Mouse (Mus musculus): ENCODE data around the gene Lpin3. TPM values are rescaled to one million over a fixed set of nuclear protein-coding genes. Genes with fewer than 3 reads are reported as not detected.

Gene Lpin3
- polyA plus RNA-seq, 1 experiment from 2014 or later, result 1.1 TPM

GRCm38 (mm10) chr2:160932325-160932724 lies 51.9 kb downstream of the Lpin3 start:
- no peak overlapping the region for H3K27ac ChIP-seq (ENCODE audit: low read depth, low read length)
- WGBS, result 77% methylated on average over 8 of the region's 8 CpGs
- no peaks in the 10 kb centered on the region for H3K9me3 ChIP-seq (ENCODE audit: control insufficient read depth, low read length)
- H3K4me1 ChIP-seq (replicated peaks; ENCODE audit: control insufficient read depth, insufficient read depth, low read length), result no peaks in the 10 kb centered on the region
- H3K4me2 ChIP-seq (ENCODE audit: low read depth, low read length, severe bottlenecking), result no peak overlapping the region
- no peak overlapping the region for H3K9ac ChIP-seq (ENCODE audit: low read length)
- H3K36me3 ChIP-seq (ENCODE audit: control insufficient read depth, insufficient read depth, low read length), result no peaks in the 10 kb centered on the region
- no peak for ATAC-seq (replicated peaks; ENCODE audit: low FRiP score)
- no peak overlapping the region for H3K4me3 ChIP-seq (ENCODE audit: low read depth, low read length)
- DNase-seq (ENCODE audit: low spot score), result no peak
- no peaks in the 10 kb centered on the region for H3K27me3 ChIP-seq (ENCODE audit: control insufficient read depth, insufficient read depth, low read length)

GRCm38 (mm10) chr2:160932981-160933380 lies 52.5 kb downstream of the Lpin3 start:
- H3K27me3 ChIP-seq (ENCODE audit: control insufficient read depth, insufficient read depth, low read length), result no peaks in the 10 kb centered on the region
- ATAC-seq (replicated peaks; ENCODE audit: low FRiP score) (no peak), DNase-seq (ENCODE audit: low spot score) (no peak)
- H3K9ac ChIP-seq (ENCODE audit: low read length), result no peak overlapping the region
- H3K4me2 ChIP-seq (ENCODE audit: low read depth, low read length, severe bottlenecking), result no peak overlapping the region
- H3K4me1 ChIP-seq (replicated peaks; ENCODE audit: control insufficient read depth, insufficient read depth, low read length), result no peaks in the 10 kb centered on the region
- 80% methylated on average over 3 of the region's 3 CpGs for WGBS
- H3K4me3 ChIP-seq (ENCODE audit: low read depth, low read length), result no peak overlapping the region
- H3K27ac ChIP-seq (ENCODE audit: low read depth, low read length), result no peak overlapping the region
- no peaks in the 10 kb centered on the region for H3K9me3 ChIP-seq (ENCODE audit: control insufficient read depth, low read length)
- H3K36me3 ChIP-seq (ENCODE audit: control insufficient read depth, insufficient read depth, low read length), result no peaks in the 10 kb centered on the region

GRCm38 (mm10) chr2:160933890-160934289 lies 53.4 kb downstream of the Lpin3 start:
- H3K36me3 ChIP-seq (ENCODE audit: control insufficient read depth, insufficient read depth, low read length), result no peaks in the 10 kb centered on the region
- WGBS, result 61% methylated on average over 5 of the region's 5 CpGs
- no peak for ATAC-seq (replicated peaks; ENCODE audit: low FRiP score)

GRCm38 (mm10) chr2:160934451-160934850 lies 54.0 kb downstream of the Lpin3 start:
- H3K9me3 ChIP-seq (ENCODE audit: control insufficient read depth, low read length), result no peaks in the 10 kb centered on the region
- ATAC-seq (replicated peaks; ENCODE audit: low FRiP score) (no peak), DNase-seq (ENCODE audit: low spot score) (no peak)
- H3K4me1 ChIP-seq (replicated peaks; ENCODE audit: control insufficient read depth, insufficient read depth, low read length), result no peaks in the 10 kb centered on the region
- H3K27ac ChIP-seq (ENCODE audit: low read depth, low read length), result no peak overlapping the region
- WGBS, result 82% methylated on average over 4 of the region's 4 CpGs
- no peak overlapping the region for H3K9ac ChIP-seq (ENCODE audit: low read length)
- H3K4me2 ChIP-seq (ENCODE audit: low read depth, low read length, severe bottlenecking), result no peak overlapping the region
- H3K4me3 ChIP-seq (ENCODE audit: low read depth, low read length), result no peak overlapping the region
- H3K36me3 ChIP-seq (ENCODE audit: control insufficient read depth, insufficient read depth, low read length), result no peaks in the 10 kb centered on the region
- H3K27me3 ChIP-seq (ENCODE audit: control insufficient read depth, insufficient read depth, low read length), result no peaks in the 10 kb centered on the region

More at GRCm38 (mm10) chr2:160933890-160934289, 53.4 kb downstream of the Lpin3 start:
- no peaks in the 10 kb centered on the region for H3K27me3 ChIP-seq (ENCODE audit: control insufficient read depth, insufficient read depth, low read length)
- DNase-seq (ENCODE audit: low spot score), result no peak
- no peak overlapping the region for H3K4me3 ChIP-seq (ENCODE audit: low read depth, low read length)
- H3K4me1 ChIP-seq (replicated peaks; ENCODE audit: control insufficient read depth, insufficient read depth, low read length), result no peaks in the 10 kb centered on the region
- no peak overlapping the region for H3K9ac ChIP-seq (ENCODE audit: low read length)
- H3K9me3 ChIP-seq (ENCODE audit: control insufficient read depth, low read length), result no peaks in the 10 kb centered on the region
- no peak overlapping the region for H3K27ac ChIP-seq (ENCODE audit: low read depth, low read length)
- H3K4me2 ChIP-seq (ENCODE audit: low read depth, low read length, severe bottlenecking), result no peak overlapping the region

- 74% methylated on average over 17 of the region's 17 CpGs for WGBS
- Histone ChIP-seq H3K4me2 (ENCODE audit: low read depth, low read length, severe bottlenecking) (no peak overlapping the region), H3K27me3 (ENCODE audit: control insufficient read depth, insufficient read depth, low read length) (no peaks in the 10 kb centered on the region), H3K4me3 (ENCODE audit: low read depth, low read length) (no peak overlapping the region), H3K4me1 (replicated peaks; ENCODE audit: control insufficient read depth, insufficient read depth, low read length) (no peaks in the 10 kb centered on the region), H3K36me3 (ENCODE audit: control insufficient read depth, insufficient read depth, low read length) (no peaks in the 10 kb centered on the region), H3K9ac (ENCODE audit: low read length) (no peak overlapping the region), H3K27ac (ENCODE audit: low read depth, low read length) (no peak overlapping the region), H3K9me3 (ENCODE audit: control insufficient read depth, low read length) (no peaks in the 10 kb centered on the region)
- no peak for ATAC-seq (replicated peaks; ENCODE audit: low FRiP score)
- no peak for DNase-seq (ENCODE audit: low spot score)
These were observed 60.6 kb downstream of the Lpin3 start for GRCm38 (mm10) chr2:160940930-160941709.

- Histone ChIP-seq H3K27me3 (ENCODE audit: control insufficient read depth, insufficient read depth, low read length) (no peaks in the 10 kb centered on the region), H3K4me3 (ENCODE audit: low read depth, low read length) (no peak overlapping the region), H3K36me3 (ENCODE audit: control insufficient read depth, insufficient read depth, low read length) (no peaks in the 10 kb centered on the region), H3K9ac (ENCODE audit: low read length) (no peak overlapping the region), H3K27ac (ENCODE audit: low read depth, low read length) (no peak overlapping the region), H3K4me1 (replicated peaks; ENCODE audit: control insufficient read depth, insufficient read depth, low read length) (no peaks in the 10 kb centered on the region), H3K4me2 (ENCODE audit: low read depth, low read length, severe bottlenecking) (no peak overlapping the region), H3K9me3 (ENCODE audit: control insufficient read depth, low read length) (no peaks in the 10 kb centered on the region)
- ATAC-seq (replicated peaks; ENCODE audit: low FRiP score), result no peak
- 65% methylated on average over 3 of the region's 3 CpGs for WGBS
- DNase-seq (ENCODE audit: low spot score), result no peak
These were observed 62.0 kb downstream of the Lpin3 start for GRCm38 (mm10) chr2:160942443-160942842.

GRCm38 (mm10) chr2:160951595-160951994 lies 71.1 kb downstream of the Lpin3 start:
- Histone ChIP-seq H3K36me3 (ENCODE audit: control insufficient read depth, insufficient read depth, low read length) (peaks cover 11% of the 10 kb centered on the region), H3K9me3 (ENCODE audit: control insufficient read depth, low read length) (no peaks in the 10 kb centered on the region), H3K27me3 (ENCODE audit: control insufficient read depth, insufficient read depth, low read length) (no peaks in the 10 kb centered on the region), H3K4me1 (replicated peaks; ENCODE audit: control insufficient read depth, insufficient read depth, low read length) (no peaks in the 10 kb centered on the region), H3K27ac (ENCODE audit: low read depth, low read length) (no peak overlapping the region), H3K4me2 (ENCODE audit: low read depth, low read length, severe bottlenecking) (no peak overlapping the region), H3K9ac (ENCODE audit: low read length) (no peak overlapping the region), H3K4me3 (ENCODE audit: low read depth, low read length) (no peak overlapping the region)
- 82% methylated on average over 4 of the region's 4 CpGs for WGBS
- DNase-seq (ENCODE audit: low spot score) (no peak), ATAC-seq (replicated peaks; ENCODE audit: low FRiP score) (no peak)

- no peaks in the 10 kb centered on the region for H3K27me3 ChIP-seq (ENCODE audit: control insufficient read depth, insufficient read depth, low read length)
- H3K9ac ChIP-seq (ENCODE audit: low read length), result no peak overlapping the region
- no peaks in the 10 kb centered on the region for H3K4me1 ChIP-seq (replicated peaks; ENCODE audit: control insufficient read depth, insufficient read depth, low read length)
- WGBS, result 91% methylated on average over 7 of the region's 7 CpGs
- H3K36me3 ChIP-seq (ENCODE audit: control insufficient read depth, insufficient read depth, low read length), result peaks cover 11% of the 10 kb centered on the region
- no peak overlapping the region for H3K27ac ChIP-seq (ENCODE audit: low read depth, low read length)
- no peak overlapping the region for H3K4me2 ChIP-seq (ENCODE audit: low read depth, low read length, severe bottlenecking)
- H3K9me3 ChIP-seq (ENCODE audit: control insufficient read depth, low read length), result no peaks in the 10 kb centered on the region
- H3K4me3 ChIP-seq (ENCODE audit: low read depth, low read length), result no peak overlapping the region
- DNase-seq (ENCODE audit: low spot score), result no peak
- no peak for ATAC-seq (replicated peaks; ENCODE audit: low FRiP score)
These were observed 72.8 kb downstream of the Lpin3 start for GRCm38 (mm10) chr2:160953131-160953873.
